Mouse (Mus musculus) testis, adult 2 months (tissue): Measurements from ENCODE around the gene Cog1.

Source experiments
- CTCF ChIP-seq: fragments of 200-500 bp; IDR thresholded peaks from 2 replicates; pipeline ENCODE4 v1.5.1; 2012; ENCODE audit warnings: low read depth, mild to moderate bottlenecking, inconsistent platforms, low read length, moderate library complexity; ENCODE audit not compliant: control insufficient read depth, insufficient read depth, insufficient replicate concordance
- POLR2A ChIP-seq: fragments of 200-500 bp; IDR thresholded peaks from 2 replicates; pipeline ENCODE4 v1.6.1; 2012; ENCODE audit warnings: low read depth, mild to moderate bottlenecking, inconsistent platforms, low read length, moderate library complexity; ENCODE audit not compliant: control insufficient read depth

DNA sequence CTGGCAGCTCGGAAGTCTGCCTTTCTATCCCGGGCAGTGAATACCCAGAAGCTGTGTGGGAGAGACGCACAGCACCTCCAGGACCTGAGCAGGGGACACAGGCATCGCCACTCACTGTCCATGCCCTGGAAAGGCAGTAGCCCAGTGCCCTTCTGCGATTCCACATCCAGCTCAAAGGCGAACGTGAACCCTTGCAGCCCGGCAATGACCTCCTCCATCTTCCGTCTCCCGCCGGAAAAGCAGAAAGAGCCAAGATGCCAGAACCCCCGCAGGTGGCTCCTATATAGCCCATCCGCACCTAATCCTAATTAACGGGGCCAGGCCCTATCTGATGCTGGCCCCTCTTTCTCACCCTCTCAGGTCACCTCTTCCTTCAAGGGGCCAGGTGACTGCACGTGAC is 60.3 kb downstream of the Cog1 start:
- TF ChIP-seq POLR2A (no peak), CTCF (no peak)
